Comparison of ENCODE assay signal across 14 mouse cellular contexts in genomic region chr13:42298302-42298701, GRCm38 (mm10). TPM values are rescaled to one million over a fixed set of nuclear protein-coding genes. Genes with fewer than 3 reads are reported as not detected.
A peak's percentile ranks its signal among the peaks of the same experiment; 100 is the strongest.
DNase-seq lines count a peak whose midpoint lies in the region; ATAC-seq lines count a peak whose summit lies in the region.
"Had no signal": no experiment of that assay in that cellular context is flagged by ENCODE, and none has a peak within 500 bp of the region (broad histone marks: within the 10 kb centered on the region; RNA-seq: fewer than 3 reads in every experiment).

No protein-coding gene starts in this region.

- no peaks in the 10 kb centered on the region for H3K9me3 ChIP-seq in limb, embryonic 15.5 days
- H3K9me3 ChIP-seq in limb, embryonic 10.5 days (replicated peaks), result no peaks in the 10 kb centered on the region
- no peaks in the 10 kb centered on the region for H3K9me3 ChIP-seq in heart, embryonic 13.5 days
- no peaks in the 10 kb centered on the region for H3K9me3 ChIP-seq in midbrain, embryonic 10.5 days (replicated peaks)
- H3K9me3 ChIP-seq: embryonic facial prominence, embryonic 12.5 days; hindbrain, embryonic 15.5 days had no signal

- no peak overlapping the region for H3K4me3 ChIP-seq in limb, embryonic 15.5 days
- no peak overlapping the region for H3K4me3 ChIP-seq in limb, embryonic 10.5 days
- no peak overlapping the region for H3K4me3 ChIP-seq in heart, embryonic 13.5 days
- H3K4me3 ChIP-seq in midbrain, embryonic 10.5 days, result no peak overlapping the region
- H3K4me3 ChIP-seq: embryonic facial prominence, embryonic 12.5 days; gastrocnemius, adult 2 months; hindbrain, embryonic 15.5 days had no signal

- whole genome bisulfite sequencing in limb, embryonic 15.5 days, result 35% methylated on average over 8 of the region's 8 CpGs
- WGBS in limb, embryonic 10.5 days, result 82% methylated on average over 8 of the region's 8 CpGs
- WGBS in heart, embryonic 13.5 days, result 43% methylated on average over 8 of the region's 8 CpGs
- WGBS in midbrain, embryonic 10.5 days, result 83% methylated on average over 8 of the region's 8 CpGs

- ATAC-seq in limb, embryonic 15.5 days (ENCODE audit: insufficient number of reproducible peaks, low FRiP score, low TSS enrichment, low read depth), result no peak
- ATAC-seq in heart, embryonic 13.5 days (ENCODE audit: extremely low read depth, insufficient number of reproducible peaks, low FRiP score, low TSS enrichment), result no peak

- no peaks in the 10 kb centered on the region for H3K36me3 ChIP-seq in limb, embryonic 15.5 days
- no peaks in the 10 kb centered on the region for H3K36me3 ChIP-seq in limb, embryonic 10.5 days
- no peaks in the 10 kb centered on the region for H3K36me3 ChIP-seq in heart, embryonic 13.5 days
- no peaks in the 10 kb centered on the region for H3K36me3 ChIP-seq in midbrain, embryonic 10.5 days
- H3K36me3 ChIP-seq: embryonic facial prominence, embryonic 12.5 days; hindbrain, embryonic 15.5 days had no signal

- DNase-seq in adrenal gland, postnatal 14 days, result peak; percentile 24
- DNase-seq in adrenal gland, postnatal 25 days, result no peak
- no peak for DNase-seq in limb, embryonic 10.5 days (ENCODE audit: low spot score)
- peak; percentile 42 for DNase-seq in lung, postnatal 14 days
- no peak for DNase-seq in midbrain, embryonic 10.5 days (ENCODE audit: low spot score)
- DNase-seq in urinary bladder, postnatal 4 days (ENCODE audit: low spot score in 2 of 2), result no peak
- DNase-seq: cerebellum, postnatal 25 days; gastrocnemius, adult 2 months; layer of hippocampus, adult 9-11 months; thymus, adult 18-20 months had no signal

- peaks cover 17% of the 10 kb centered on the region for H3K27me3 ChIP-seq in limb, embryonic 15.5 days
- peaks cover 38% of the 10 kb centered on the region for H3K27me3 ChIP-seq in limb, embryonic 10.5 days (ENCODE audit: low read depth, poor library complexity, severe bottlenecking)
- H3K27me3 ChIP-seq in heart, embryonic 13.5 days (replicated peaks), result no peaks in the 10 kb centered on the region
- H3K27me3 ChIP-seq in midbrain, embryonic 10.5 days (ENCODE audit: low read depth, poor library complexity, severe bottlenecking), result peaks cover 39% of the 10 kb centered on the region

- H3K4me1 ChIP-seq in limb, embryonic 15.5 days, result peaks cover 16% of the 10 kb centered on the region; the same call in 1 of the 2 replicates
- peaks cover 26% of the 10 kb centered on the region for H3K4me1 ChIP-seq in limb, embryonic 10.5 days
- H3K4me1 ChIP-seq in heart, embryonic 13.5 days, result peaks cover 49% of the 10 kb centered on the region
- peaks cover 37% of the 10 kb centered on the region for H3K4me1 ChIP-seq in midbrain, embryonic 10.5 days

- H3K27ac ChIP-seq in limb, embryonic 15.5 days, result peak overlapping the region; percentile 27; the same call in 1 of the 2 replicates
- no peak overlapping the region for H3K27ac ChIP-seq in limb, embryonic 10.5 days
- peak overlapping the region; percentile 74 for H3K27ac ChIP-seq in heart, embryonic 13.5 days (replicated peaks)
- no peak overlapping the region for H3K27ac ChIP-seq in midbrain, embryonic 10.5 days (replicated peaks)
- H3K27ac ChIP-seq: embryonic facial prominence, embryonic 12.5 days; gastrocnemius, adult 2 months; hindbrain, embryonic 15.5 days had no signal

- no peak overlapping the region for H3K9ac ChIP-seq in limb, embryonic 15.5 days
- peak overlapping the region; percentile 24 for H3K9ac ChIP-seq in heart, embryonic 13.5 days
- H3K9ac ChIP-seq: embryonic facial prominence, embryonic 12.5 days; hindbrain, embryonic 15.5 days had no signal

- H3K4me2 ChIP-seq in limb, embryonic 15.5 days, result no peak overlapping the region
- H3K4me2 ChIP-seq in heart, embryonic 13.5 days, result 0 out of 2 replicates have a peak overlapping the region, but pooled peaks have one; percentile 20
- H3K4me2 ChIP-seq: embryonic facial prominence, embryonic 12.5 days; hindbrain, embryonic 15.5 days had no signal

RNA-seq across cellular contexts. Expression of gene Edn1, which starts 3.0 kb away (rescaled TPM):
- 1.6 and 1.9 TPM in 2 replicates for total RNA-seq in adrenal gland, postnatal 14 days (2021)
- total RNA-seq in adrenal gland, postnatal 25 days (2021), result 0.33 and 0.43 TPM in 2 replicates
- 5.1 and 5.9 TPM in 2 replicates for polyA plus RNA-seq in limb, embryonic 15.5 days (2015; fragmentation: Nextera tagmentation; extraction: Ambion mirVana)
- polyA plus RNA-seq in limb, embryonic 10.5 days (2016; fragmentation: Nextera tagmentation; extraction: Ambion mirVana), result 0.58 and 0.65 TPM in 2 replicates
- polyA plus RNA-seq in heart, embryonic 13.5 days (2015; fragmentation: Nextera tagmentation; extraction: Ambion mirVana), result 7.1 TPM in 2 replicates
- 0.88 and 1.1 TPM in 2 replicates for polyA plus RNA-seq in midbrain, embryonic 10.5 days (2016; fragmentation: Nextera tagmentation; extraction: Ambion mirVana)

Comparison
In these comparisons a context has a peak if more than half of its experiments do, and no peak if none do; other contexts are left out.
1. DNase-seq: peak in adrenal gland, postnatal 14 days (single experiment) and lung, postnatal 14 days (single experiment); none in adrenal gland, postnatal 25 days (single experiment), limb, embryonic 10.5 days (single experiment), midbrain, embryonic 10.5 days (single experiment) and urinary bladder, postnatal 4 days (0 of 2).
2. H3K27ac ChIP-seq: peak in limb, embryonic 15.5 days (single experiment) and heart, embryonic 13.5 days (single experiment); none in limb, embryonic 10.5 days (single experiment) and midbrain, embryonic 10.5 days (single experiment).